Comparison of ENCODE assay signal across 24 mouse cellular contexts in genomic region chr7:34558615-34559343, GRCm38 (mm10).
DNase-seq lines count a peak whose midpoint lies in the region; ATAC-seq and TF ChIP-seq lines count a peak whose summit lies in the region.
"Had no signal": no experiment of that assay in that cellular context is flagged by ENCODE, and none has a peak within 500 bp of the region (broad histone marks: within the 10 kb centered on the region; RNA-seq: fewer than 3 reads in every experiment).

No protein-coding gene starts in this region.

- ATAC-seq in intestine, postnatal 0 days: no peak
- ATAC-seq in intestine, embryonic 15.5 days: no peak
- no peak for ATAC-seq in midbrain, postnatal 0 days (ENCODE audit: low FRiP score)
- ATAC-seq in midbrain, embryonic 14.5 days (ENCODE audit: low FRiP score, low TSS enrichment): no peak
- no peak for ATAC-seq in stomach, postnatal 0 days (ENCODE audit: low FRiP score, low TSS enrichment)
- ATAC-seq: midbrain, embryonic 16.5 days had no signal

- H3K36me3 ChIP-seq in intestine, postnatal 0 days (ENCODE audit: control insufficient read depth, insufficient read depth): no peaks in the 10 kb centered on the region
- H3K36me3 ChIP-seq in intestine, embryonic 15.5 days: no peaks in the 10 kb centered on the region
- no peaks in the 10 kb centered on the region for H3K36me3 ChIP-seq in midbrain, postnatal 0 days (ENCODE audit: insufficient read depth, low read length)
- H3K36me3 ChIP-seq in midbrain, embryonic 14.5 days (ENCODE audit: control insufficient read depth, insufficient read depth, low read length): no peaks in the 10 kb centered on the region
- H3K36me3 ChIP-seq in stomach, postnatal 0 days (ENCODE audit: control insufficient read depth, insufficient read depth, low read length): no peaks in the 10 kb centered on the region
- H3K36me3 ChIP-seq in embryonic facial prominence, embryonic 10.5 days (replicated peaks): no peaks in the 10 kb centered on the region
- H3K36me3 ChIP-seq: forebrain, embryonic 10.5 days; heart, embryonic 10.5 days; hindbrain, embryonic 10.5 days; limb, embryonic 12.5 days; liver, embryonic 13.5 days; neural tube, embryonic 15.5 days had no signal

- DNase-seq in midbrain, postnatal 0 days (ENCODE audit: low spot score): no peak
- DNase-seq in midbrain, embryonic 14.5 days: no peak
- peak; percentile 51 for DNase-seq in R1 (ENCODE audit: low read depth, low spot score)
- no peak for DNase-seq in stomach, postnatal 0 days (ENCODE audit: low spot score)
- DNase-seq in embryonic facial prominence, embryonic 10.5 days (ENCODE audit: low spot score): no peak
- DNase-seq: adrenal gland, postnatal 36 days; cerebellum, adult 11 months; cerebellum, adult 9-11 months; gastrocnemius, postnatal 36 days; kidney, adult 18-20 months; kidney, postnatal 10 days; layer of hippocampus, postnatal 36 days; liver, embryonic 13.5 days; right cerebral cortex, adult 18-20 months; right cerebral cortex, postnatal 4 days had no signal

- no peak overlapping the region for H3K27ac ChIP-seq in intestine, postnatal 0 days (ENCODE audit: low read depth, low read length)
- no peak overlapping the region for H3K27ac ChIP-seq in intestine, embryonic 15.5 days
- H3K27ac ChIP-seq in midbrain, postnatal 0 days (ENCODE audit: low read depth, low read length): no peak overlapping the region
- H3K27ac ChIP-seq in midbrain, embryonic 14.5 days (replicated peaks; ENCODE audit: low read depth, low read length): no peak overlapping the region
- H3K27ac ChIP-seq in stomach, postnatal 0 days (replicated peaks): no peak overlapping the region
- H3K27ac ChIP-seq in embryonic facial prominence, embryonic 10.5 days (replicated peaks): no peak overlapping the region
- H3K27ac ChIP-seq: forebrain, embryonic 10.5 days; heart, embryonic 10.5 days; hindbrain, embryonic 10.5 days; limb, embryonic 12.5 days; liver, embryonic 13.5 days; macrophage; neural tube, embryonic 15.5 days had no signal

- H3K9ac ChIP-seq in intestine, postnatal 0 days (ENCODE audit: low read depth, low read length): no peak overlapping the region
- H3K9ac ChIP-seq in intestine, embryonic 15.5 days: no peak overlapping the region
- H3K9ac ChIP-seq in midbrain, postnatal 0 days (replicated peaks; ENCODE audit: low read length, poor library complexity, severe bottlenecking): no peak overlapping the region
- no peak overlapping the region for H3K9ac ChIP-seq in midbrain, embryonic 14.5 days (replicated peaks; ENCODE audit: low read length)
- no peak overlapping the region for H3K9ac ChIP-seq in stomach, postnatal 0 days (ENCODE audit: low read length)
- H3K9ac ChIP-seq: limb, embryonic 12.5 days; liver, embryonic 13.5 days; neural tube, embryonic 15.5 days had no signal

- TF ChIP-seq EP300 in stomach, postnatal 0 days (optimal IDR thresholded peaks at IDR 0.05): no peak

- H3K4me2 ChIP-seq in intestine, postnatal 0 days (replicated peaks; ENCODE audit: low read depth): no peak overlapping the region
- H3K4me2 ChIP-seq in intestine, embryonic 15.5 days (replicated peaks): no peak overlapping the region
- H3K4me2 ChIP-seq in midbrain, postnatal 0 days (ENCODE audit: low read depth, low read length, poor library complexity, severe bottlenecking): no peak overlapping the region
- no peak overlapping the region for H3K4me2 ChIP-seq in midbrain, embryonic 14.5 days (ENCODE audit: low read length)
- H3K4me2 ChIP-seq in stomach, postnatal 0 days (replicated peaks; ENCODE audit: low read depth): no peak overlapping the region
- H3K4me2 ChIP-seq: limb, embryonic 12.5 days; liver, embryonic 13.5 days; neural tube, embryonic 15.5 days had no signal

- WGBS in intestine, postnatal 0 days: 82% methylated on average over 8 of the region's 8 CpGs
- WGBS in intestine, embryonic 15.5 days: 80% methylated on average over 8 of the region's 8 CpGs
- 85% methylated on average over 8 of the region's 8 CpGs for WGBS in midbrain, postnatal 0 days
- WGBS in midbrain, embryonic 14.5 days: 82% methylated on average over 8 of the region's 8 CpGs
- WGBS in stomach, postnatal 0 days: 81% methylated on average over 8 of the region's 8 CpGs
- WGBS in embryonic facial prominence, embryonic 10.5 days: 82% methylated on average over 8 of the region's 8 CpGs

- no peaks in the 10 kb centered on the region for H3K4me1 ChIP-seq in intestine, postnatal 0 days (replicated peaks; ENCODE audit: control insufficient read depth, insufficient read depth, low read length)
- no peaks in the 10 kb centered on the region for H3K4me1 ChIP-seq in intestine, embryonic 15.5 days (replicated peaks)
- no peaks in the 10 kb centered on the region for H3K4me1 ChIP-seq in midbrain, postnatal 0 days (ENCODE audit: insufficient read depth, low read length)
- no peaks in the 10 kb centered on the region for H3K4me1 ChIP-seq in midbrain, embryonic 14.5 days (ENCODE audit: control insufficient read depth, insufficient read depth, low read length)
- no peaks in the 10 kb centered on the region for H3K4me1 ChIP-seq in stomach, postnatal 0 days (replicated peaks; ENCODE audit: control insufficient read depth, insufficient read depth)
- 0 out of 2 replicates have a peak, but pooled peaks cover 3% of the 10 kb centered on the region for H3K4me1 ChIP-seq in embryonic facial prominence, embryonic 10.5 days
- H3K4me1 ChIP-seq: forebrain, embryonic 10.5 days; hindbrain, embryonic 10.5 days; limb, embryonic 12.5 days; liver, embryonic 13.5 days; neural tube, embryonic 15.5 days had no signal

- H3K9me3 ChIP-seq in intestine, postnatal 0 days (ENCODE audit: control insufficient read depth): no peaks in the 10 kb centered on the region
- H3K9me3 ChIP-seq in intestine, embryonic 15.5 days: no peaks in the 10 kb centered on the region
- no peaks in the 10 kb centered on the region for H3K9me3 ChIP-seq in midbrain, postnatal 0 days (ENCODE audit: low read length)
- H3K9me3 ChIP-seq in midbrain, embryonic 14.5 days (ENCODE audit: control insufficient read depth, low read length): no peaks in the 10 kb centered on the region
- no peaks in the 10 kb centered on the region for H3K9me3 ChIP-seq in stomach, postnatal 0 days (ENCODE audit: control insufficient read depth, low read length)
- H3K9me3 ChIP-seq in embryonic facial prominence, embryonic 10.5 days: peaks cover 5% of the 10 kb centered on the region; the same call in 1 of the 2 replicates
- H3K9me3 ChIP-seq: forebrain, embryonic 10.5 days; heart, embryonic 10.5 days; neural tube, embryonic 15.5 days had no signal

- TF ChIP-seq CTCF in intestine, postnatal 0 days (IDR thresholded peaks at IDR 0.05; ENCODE audit: low read depth): 0 out of 2 replicates have a peak, but pooled peaks have one; percentile 14
- 0 out of 2 replicates have a peak, but pooled peaks have one; percentile 23 for TF ChIP-seq CTCF in midbrain, postnatal 0 days (IDR thresholded peaks at IDR 0.05)
- TF ChIP-seq CTCF in stomach, postnatal 0 days (IDR thresholded peaks at IDR 0.05; ENCODE audit: low read depth): peak; percentile 34; the same call in 1 of the 2 replicates

- H3K27me3 ChIP-seq in intestine, postnatal 0 days (replicated peaks; ENCODE audit: control insufficient read depth, insufficient read depth, low read length): no peaks in the 10 kb centered on the region
- H3K27me3 ChIP-seq in intestine, embryonic 15.5 days (replicated peaks): no peaks in the 10 kb centered on the region
- no peaks in the 10 kb centered on the region for H3K27me3 ChIP-seq in midbrain, postnatal 0 days (ENCODE audit: insufficient read depth, low read length)
- H3K27me3 ChIP-seq in midbrain, embryonic 14.5 days (ENCODE audit: control insufficient read depth, insufficient read depth, low read length): no peaks in the 10 kb centered on the region
- no peaks in the 10 kb centered on the region for H3K27me3 ChIP-seq in stomach, postnatal 0 days (ENCODE audit: control insufficient read depth, insufficient read depth, low read length)
- no peaks in the 10 kb centered on the region for H3K27me3 ChIP-seq in embryonic facial prominence, embryonic 10.5 days (replicated peaks; ENCODE audit: low read depth, poor library complexity, severe bottlenecking)
- H3K27me3 ChIP-seq: limb, embryonic 12.5 days; liver, embryonic 13.5 days; neural tube, embryonic 15.5 days had no signal

- no peak overlapping the region for H3K4me3 ChIP-seq in intestine, postnatal 0 days (ENCODE audit: low read depth, low read length)
- H3K4me3 ChIP-seq in intestine, embryonic 15.5 days (replicated peaks): no peak overlapping the region
- H3K4me3 ChIP-seq in midbrain, postnatal 0 days (ENCODE audit: low read depth, low read length): no peak overlapping the region
- no peak overlapping the region for H3K4me3 ChIP-seq in midbrain, embryonic 14.5 days (replicated peaks; ENCODE audit: low read depth, low read length)
- H3K4me3 ChIP-seq in stomach, postnatal 0 days (ENCODE audit: low read depth, low read length): no peak overlapping the region
- no peak overlapping the region for H3K4me3 ChIP-seq in embryonic facial prominence, embryonic 10.5 days
- H3K4me3 ChIP-seq: forebrain, embryonic 10.5 days; heart, embryonic 10.5 days; hindbrain, embryonic 10.5 days; limb, embryonic 12.5 days; liver, embryonic 13.5 days; neural tube, embryonic 15.5 days had no signal
